Mouse (Mus musculus): ENCODE data around the gene Gse1. TPM values are rescaled to one million over a fixed set of nuclear protein-coding genes. Genes with fewer than 3 reads are reported as not detected.

The Gse1 gene
- total and polyA plus RNA-seq, 3 experiments, result 23.6 to 128 (median 66.9) TPM

GRCm38 (mm10) chr8:120542995-120543394, 314.7 kb downstream of the Gse1 start:
- Histone ChIP-seq H3K27me3 (ENCODE audit: control insufficient read depth in 1 of 2, insufficient read depth in 2 of 2, low read length in 2 of 2) (no peaks in the 10 kb centered on the region), H3K27ac (ENCODE audit: control insufficient read depth, low read depth, low read length) (no peak overlapping the region), H3K36me3 (ENCODE audit: control insufficient read depth in 1 of 2, insufficient read depth in 2 of 2, low read length in 2 of 2) (peaks cover 5 to 39% of the 10 kb centered on the region in 2 experiments; a peak in 3 of 4 replicates), H3K4me3 (ENCODE audit: control insufficient read depth in 1 of 2, insufficient read depth in 1 of 2, low read depth in 2 of 2, low read length in 2 of 2) (no peak overlapping the region), H3K4me1 (ENCODE audit: control insufficient read depth in 1 of 2, insufficient read depth in 2 of 2, low read length in 2 of 2) (peaks cover 12 to 42% of the 10 kb centered on the region in 2 experiments), H3K79me2 (ENCODE audit: control insufficient read depth, insufficient read depth, low read length, poor library complexity) (peaks cover 99% of the 10 kb centered on the region), H3K9me3 (replicated peaks; ENCODE audit: insufficient read depth, low read length) (no peaks in the 10 kb centered on the region), H3K9ac (ENCODE audit: control insufficient read depth, low read depth, low read length, poor library complexity, severe bottlenecking) (no peak overlapping the region)
- TF ChIP-seq RAD21 (IDR thresholded peaks at IDR 0.05; ENCODE audit: low read depth, low read length) (no peak), TCF12 (IDR thresholded peaks at IDR 0.05; ENCODE audit: low read depth, low read length) (no peak), RCOR1 (IDR thresholded peaks at IDR 0.05; ENCODE audit: low read depth, low read length) (no peak), MYB (IDR thresholded peaks at IDR 0.05; ENCODE audit: low read depth, low read length) (no peak), CHD1 (IDR thresholded peaks at IDR 0.05; ENCODE audit: low read depth, low read length) (no peak), SMC3 (IDR thresholded peaks at IDR 0.05; ENCODE audit: low read depth, low read length) (no peak), NRF1 (IDR thresholded peaks at IDR 0.05; ENCODE audit: insufficient read depth, low read depth, low read length, poor library complexity, severe bottlenecking) (no peak), EP300 (IDR thresholded peaks at IDR 0.05; ENCODE audit: low read depth in 1 of 2, low read length in 2 of 2) (no peak), GATA1 (IDR thresholded peaks at IDR 0.05; ENCODE audit: low read depth, low read length) (no peak)
- no peak for DNase-seq (ENCODE audit: low read depth, low spot score)

DNA sequence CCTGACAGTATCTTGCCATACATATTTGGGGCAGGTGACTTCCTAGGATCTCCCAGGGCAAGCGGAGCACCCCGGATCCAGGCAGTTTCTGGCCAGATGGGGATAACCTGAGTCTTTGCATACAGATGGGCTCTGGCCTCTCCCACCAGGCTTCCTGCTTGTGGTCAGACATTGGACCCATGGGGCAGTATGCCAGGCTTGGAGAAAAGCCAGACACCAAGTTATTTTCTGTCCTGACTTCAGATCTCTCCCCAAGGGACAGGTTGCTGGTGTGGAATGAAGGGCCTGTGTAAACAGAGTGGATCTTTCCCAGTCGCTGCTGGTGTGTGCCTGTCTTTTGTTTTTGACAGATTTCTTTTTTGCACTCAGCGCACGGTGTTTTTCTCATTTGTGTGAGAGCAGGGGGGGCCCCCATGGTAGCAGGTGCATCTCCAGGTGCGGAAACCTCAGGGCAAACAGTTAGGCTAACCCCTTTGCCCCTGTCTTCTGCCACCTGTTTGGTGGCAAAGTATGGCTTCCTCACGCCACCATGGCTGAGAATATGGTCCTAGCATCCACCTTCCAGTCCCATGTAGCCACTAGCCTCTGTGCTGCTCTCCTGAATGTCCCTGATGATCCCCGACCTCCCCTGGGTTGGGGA, 315.3 kb downstream of the Gse1 start:
- no peaks in the 10 kb centered on the region for H3K27me3 ChIP-seq (ENCODE audit: control insufficient read depth in 1 of 2, insufficient read depth in 2 of 2, low read length in 2 of 2)
- no peak overlapping the region for H3K9ac ChIP-seq (ENCODE audit: control insufficient read depth, low read depth, low read length, poor library complexity, severe bottlenecking)
- H3K27ac ChIP-seq (ENCODE audit: control insufficient read depth, low read depth, low read length), result no peak overlapping the region
- H3K9me3 ChIP-seq (replicated peaks; ENCODE audit: insufficient read depth, low read length), result no peaks in the 10 kb centered on the region
- no peak overlapping the region for H3K4me3 ChIP-seq (ENCODE audit: control insufficient read depth in 1 of 2, insufficient read depth in 1 of 2, low read depth in 2 of 2, low read length in 2 of 2)
- H3K4me1 ChIP-seq (ENCODE audit: control insufficient read depth in 1 of 2, insufficient read depth in 2 of 2, low read length in 2 of 2), result peaks cover 12 to 42% of the 10 kb centered on the region in 2 experiments
- H3K36me3 ChIP-seq (ENCODE audit: control insufficient read depth in 1 of 2, insufficient read depth in 2 of 2, low read length in 2 of 2), result peaks cover 5 to 39% of the 10 kb centered on the region in 2 experiments; a peak in 3 of 4 replicates
- H3K79me2 ChIP-seq (ENCODE audit: control insufficient read depth, insufficient read depth, low read length, poor library complexity), result peaks cover 99% of the 10 kb centered on the region
- DNase-seq (ENCODE audit: low read depth, low spot score), result no peak
- TF ChIP-seq MYC (IDR thresholded peaks at IDR 0.05; ENCODE audit: low read depth, low read length) (no peak), BHLHE40 (IDR thresholded peaks at IDR 0.05; ENCODE audit: borderline replicate concordance, low read depth, low read length) (no peak), ZKSCAN1 (IDR thresholded peaks at IDR 0.05; ENCODE audit: low read depth, low read length) (no peak), KAT2A (conservative IDR thresholded peaks at IDR 0.05; ENCODE audit: low read depth, low read length) (no peak), TCF12 (IDR thresholded peaks at IDR 0.05; ENCODE audit: low read depth, low read length) (no peak), HCFC1 (IDR thresholded peaks at IDR 0.05; ENCODE audit: low read depth, low read length) (no peak), RCOR1 (IDR thresholded peaks at IDR 0.05; ENCODE audit: low read depth, low read length) (no peak), NRF1 (IDR thresholded peaks at IDR 0.05; ENCODE audit: insufficient read depth, low read depth, low read length, poor library complexity, severe bottlenecking) (no peak), ETS1 (IDR thresholded peaks at IDR 0.05; ENCODE audit: low read depth, low read length) (no peak), ZNF384 (IDR thresholded peaks at IDR 0.05; ENCODE audit: low read depth, low read length) (no peak), CTCF (IDR thresholded peaks at IDR 0.05 in 2 of 3, conservative IDR thresholded peaks at IDR 0.05 in 1 of 3; ENCODE audit: control insufficient read depth in 1 of 3, insufficient read depth in 1 of 3, low read depth in 2 of 3, low read length in 3 of 3, poor library complexity in 1 of 3, severe bottlenecking in 1 of 3) (no peak), MEF2A (IDR thresholded peaks at IDR 0.05; ENCODE audit: extremely low read depth, insufficient replicate concordance, low read depth, low read length, poor library complexity, severe bottlenecking) (no peak), CHD1 (IDR thresholded peaks at IDR 0.05; ENCODE audit: low read depth, low read length) (no peak), ELF1 (IDR thresholded peaks at IDR 0.05; ENCODE audit: low read depth, low read length) (no peak), MAFK (IDR thresholded peaks at IDR 0.05; ENCODE audit: borderline replicate concordance, low read depth, low read length) (no peak), ZMIZ1 (IDR thresholded peaks at IDR 0.05; ENCODE audit: low read depth, low read length) (no peak), JUND (IDR thresholded peaks at IDR 0.05; ENCODE audit: low read depth, low read length) (no peak), SIN3A (IDR thresholded peaks at IDR 0.05; ENCODE audit: low read length) (no peak)

Data from MEL (cell line).